Mouse (Mus musculus) embryonic facial prominence, embryonic 10.5 days (tissue): ENCODE measurements at regions not wholly inside any gene's neighbourhood (a gene's known extent, or its start where the extent isn't known, plus 50 kb on each side); places are given as distances from the start of the nearest gene placed in this dataset.

Source experiments
- DNase-seq: peaks from one replicate; pipeline ENCODE4 v3.0.0-alpha.2; 2017; ENCODE audit warnings: low spot score
- H3K27ac ChIP-seq: fragments of 300-500 bp; sonication (generic); replicated peaks from 2 replicates; pipeline ENCODE4 v1.5.1; 2016; ENCODE audit warnings: mild to moderate bottlenecking
- H3K27me3 ChIP-seq: fragments of 300-500 bp; sonication (generic); replicated peaks from 2 replicates; pipeline ENCODE4 v1.6.1; 2016; ENCODE audit warnings: low read depth, mild to moderate bottlenecking; ENCODE audit not compliant: poor library complexity, severe bottlenecking
- H3K36me3 ChIP-seq: fragments of 300-500 bp; sonication (generic); replicated peaks from 2 replicates; pipeline ENCODE4 v1.6.1; 2016; ENCODE audit warnings: mild to moderate bottlenecking, moderate library complexity
- H3K4me1 ChIP-seq: fragments of 300-500 bp; sonication (generic); 2 replicates; pipeline ENCODE4 v1.6.1; 2016
- H3K4me3 ChIP-seq: fragments of 300-500 bp; sonication (generic); 2 replicates; pipeline ENCODE4 v1.5.1; 2016; ENCODE audit warnings: mild to moderate bottlenecking, moderate library complexity
- H3K9me3 ChIP-seq: fragments of 300-500 bp; sonication (generic); 2 replicates; pipeline ENCODE4 v1.6.1; 2016; ENCODE audit warnings: mild to moderate bottlenecking
- WGBS: fragments of 180-500 bp; shearing (Covaris S2); methylation state at CpG from one replicate; pipeline ENCODE4 v1.1.7; 2016; 5-methylcytosine and 5-hydroxymethylcytosine counted together

DNA sequence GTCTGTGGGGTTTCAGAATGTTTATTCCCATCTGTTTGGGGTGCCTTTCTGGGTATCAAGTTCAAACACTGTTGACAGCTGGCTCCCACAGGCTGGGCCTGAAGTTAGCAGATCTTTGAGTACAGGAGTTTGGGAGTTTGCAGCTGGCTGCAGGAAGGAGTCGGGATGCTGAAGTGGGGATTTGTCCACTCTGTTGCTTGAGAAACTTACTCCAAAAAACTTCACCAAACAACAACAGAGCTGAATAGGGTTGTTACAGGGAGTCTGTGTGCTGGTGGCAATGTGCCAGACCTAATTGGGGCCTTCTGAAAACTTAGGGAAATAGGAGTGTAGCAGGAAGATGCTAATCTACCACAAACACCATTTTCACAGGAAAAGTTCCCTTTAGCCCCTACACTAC, 51.1 kb upstream of the Ttc29 start:
- Histone ChIP-seq H3K4me1 (no peaks in the 10 kb centered on the region), H3K9me3 (no peaks in the 10 kb centered on the region), H3K4me3 (no peak overlapping the region), H3K27me3 (peaks cover 5% of the 10 kb centered on the region; the same call in 1 of the 2 replicates), H3K27ac (no peak overlapping the region), H3K36me3 (no peaks in the 10 kb centered on the region)
- 50% methylated on average over 1 of the region's 1 CpGs for WGBS
- DNase-seq = no peak

DNA sequence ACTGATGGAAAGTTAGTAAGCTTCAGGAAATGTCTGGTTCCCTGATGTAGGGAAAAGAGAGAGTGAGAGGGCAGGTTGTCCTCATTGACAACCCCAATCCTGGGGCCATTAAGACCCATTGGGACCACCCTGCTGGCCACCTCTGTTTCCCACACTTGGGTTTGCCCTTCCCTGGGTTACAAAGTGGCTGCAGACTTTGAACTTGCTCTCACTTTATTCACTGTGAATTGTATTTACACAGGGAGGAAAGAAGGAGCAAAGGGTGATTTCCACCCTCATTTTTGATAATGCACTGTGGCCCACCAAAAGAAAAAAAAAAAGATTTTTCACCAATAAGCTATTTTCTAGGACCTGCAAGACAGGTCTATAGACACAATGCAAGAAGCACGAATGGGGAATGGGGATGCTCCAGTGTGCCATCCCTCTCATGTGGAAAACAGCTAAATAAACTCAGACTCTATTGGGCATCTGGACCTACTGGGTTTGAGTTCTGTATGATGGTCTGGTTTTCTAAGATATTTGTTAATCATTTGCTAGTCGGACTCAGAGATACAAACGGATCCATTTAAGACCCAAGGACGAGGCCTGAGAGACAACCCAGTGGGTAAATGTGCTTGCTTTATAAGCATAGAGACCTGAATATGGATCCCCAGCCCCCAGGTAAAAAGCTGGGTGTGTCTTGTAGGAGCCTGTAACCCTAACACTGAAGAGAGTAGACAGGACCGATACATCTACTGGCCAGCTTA, 50.2 kb upstream of the Ttc29 start:
- H3K4me1 ChIP-seq = no peaks in the 10 kb centered on the region
- no peak overlapping the region for H3K4me3 ChIP-seq
- WGBS = 92% methylated on average over 5 of the region's 5 CpGs
- no peaks in the 10 kb centered on the region for H3K9me3 ChIP-seq
- H3K27me3 ChIP-seq = peaks cover 5% of the 10 kb centered on the region; the same call in 1 of the 2 replicates
- peak; percentile 1 for DNase-seq
- H3K27ac ChIP-seq = no peak overlapping the region
- H3K36me3 ChIP-seq = no peaks in the 10 kb centered on the region
